Mouse (Mus musculus) forebrain, embryonic 14.5 days (tissue): ENCODE results near the gene Rpp14. TPM values are rescaled to one million over a fixed set of nuclear protein-coding genes. Genes with fewer than 3 reads are reported as not detected.

Experiments
- ATAC-seq: fragments of 200-750 bp; cut with Nextera tagmentation; 2 replicates; pipeline ENCODE4 v1.8.0; 2017; ENCODE audit warnings: mild to moderate bottlenecking, moderate library complexity
- DNase-seq: peaks from one replicate; pipeline ENCODE4 v3.0.0-alpha.2; 2015; ENCODE audit warnings: low spot score
- H3K27ac ChIP-seq: fragments of 300-500 bp; sonication (generic); 2 replicates; pipeline ENCODE4 v1.5.1; 2014; ENCODE audit warnings: low read depth, mild to moderate bottlenecking, control low read depth, low read length, moderate library complexity
- H3K27me3 ChIP-seq: fragments of 300-500 bp; sonication (generic); replicated peaks from 2 replicates; pipeline ENCODE4 v1.6.1; 2014; ENCODE audit warnings: low read length, control low read depth, mixed read lengths; ENCODE audit not compliant: control insufficient read depth, insufficient read depth
- H3K36me3 ChIP-seq: fragments of 300-500 bp; sonication (generic); 2 replicates; pipeline ENCODE4 v1.6.1; 2014; ENCODE audit warnings: low read length, control low read depth; ENCODE audit not compliant: control insufficient read depth, insufficient read depth
- H3K4me1 ChIP-seq: fragments of 300-500 bp; sonication (generic); 2 replicates; pipeline ENCODE4 v1.6.1; 2014; ENCODE audit warnings: antibody characterized with exemption, low read length, control low read depth; ENCODE audit not compliant: control insufficient read depth, insufficient read depth
- H3K4me2 ChIP-seq: fragments of 300-500 bp; sonication (generic); 2 replicates; pipeline ENCODE4 v1.6.1; 2014; ENCODE audit warnings: mild to moderate bottlenecking, control low read depth, low read length
- H3K4me3 ChIP-seq: fragments of 300-500 bp; sonication (generic); 2 replicates; pipeline ENCODE4 v1.5.1; 2014; ENCODE audit warnings: low read depth, low read length, control low read depth
- H3K9ac ChIP-seq: fragments of 300-500 bp; sonication (generic); 2 replicates; pipeline ENCODE4 v1.6.1; 2014; ENCODE audit warnings: mild to moderate bottlenecking, low read length, control low read depth, moderate library complexity
- H3K9me3 ChIP-seq: fragments of 300-500 bp; sonication (generic); replicated peaks from 2 replicates; pipeline ENCODE4 v1.6.1; 2016; ENCODE audit warnings: low read length, control low read depth, mixed read lengths; ENCODE audit not compliant: control insufficient read depth
- WGBS: fragments of 180-500 bp; shearing (Covaris S2); extraction: QIAGEN DNeasy Blood & Tissue Kit; methylation state at CpG from one replicate; pipeline ENCODE4 v1.1.7; 2014; 5-methylcytosine and 5-hydroxymethylcytosine counted together
- polyA plus RNA-seq: library from polyadenylated mRNA; unstranded; fragments of >200 nt; fragmentation: Nextera tagmentation; extraction: Ambion mirVana; gene quantifications from 2 replicates; pipeline ENCODE4 v1.2.1, GENCODE M21; 2014

The Rpp14 gene
- 58.3 and 65.1 TPM in 2 replicates for polyA plus RNA-seq

GRCm38 (mm10) chr14:8080165-8080679 is at the start of gene Rpp14:
Gene Rpp14 (plus strand): TSS chr14:8080367.
- peaks cover 16% of the 10 kb centered on the region for H3K36me3 ChIP-seq
- DNase-seq: peak; percentile 98
- peak; percentile 97 for ATAC-seq
- H3K27ac ChIP-seq: peak within 1 kb of the TSS; percentile 88
- H3K4me1 ChIP-seq: peaks cover 10% of the 10 kb centered on the region
- under 1% methylated on average over 47 of the region's 47 CpGs for WGBS
- H3K9ac ChIP-seq: peak within 1 kb of the TSS; percentile 83
- no peaks in the 10 kb centered on the region for H3K9me3 ChIP-seq
- H3K4me2 ChIP-seq: peak within 1 kb of the TSS; percentile 86
- H3K4me3 ChIP-seq: peak within 1 kb of the TSS; percentile 71
- H3K27me3 ChIP-seq: no peaks in the 10 kb centered on the region

- DNase-seq (no peak), ATAC-seq (no peak)
- WGBS: 67% methylated on average over 4 of the region's 4 CpGs
- H3K4me2 ChIP-seq: no peak overlapping the region
- H3K9me3 ChIP-seq: no peaks in the 10 kb centered on the region
- no peak overlapping the region for H3K4me3 ChIP-seq
- no peak overlapping the region for H3K27ac ChIP-seq
- H3K9ac ChIP-seq: no peak overlapping the region
- no peaks in the 10 kb centered on the region for H3K27me3 ChIP-seq
- H3K36me3 ChIP-seq: no peaks in the 10 kb centered on the region
- peaks cover 2% of the 10 kb centered on the region; the same call in 1 of the 2 replicates for H3K4me1 ChIP-seq
Observed at GRCm38 (mm10) chr14:8030535-8030934, 49.6 kb upstream of the Rpp14 start.

GRCm38 (mm10) chr14:8032087-8032944 is 47.9 kb upstream of the Rpp14 start:
- H3K4me2 ChIP-seq: no peak overlapping the region
- no peak overlapping the region for H3K27ac ChIP-seq
- H3K9ac ChIP-seq: no peak overlapping the region
- peak; percentile 37 for DNase-seq
- no peak overlapping the region for H3K4me3 ChIP-seq
- no peaks in the 10 kb centered on the region for H3K9me3 ChIP-seq
- no peaks in the 10 kb centered on the region for H3K36me3 ChIP-seq
- peak; percentile 55; the same call in 1 of the 2 replicates for ATAC-seq
- 50% methylated on average over 13 of the region's 13 CpGs for WGBS
- peaks cover 2% of the 10 kb centered on the region; the same call in 1 of the 2 replicates for H3K4me1 ChIP-seq
- H3K27me3 ChIP-seq: no peaks in the 10 kb centered on the region

- no peak overlapping the region for H3K9ac ChIP-seq
- peaks cover 2% of the 10 kb centered on the region; the same call in 1 of the 2 replicates for H3K4me1 ChIP-seq
- no peaks in the 10 kb centered on the region for H3K36me3 ChIP-seq
- WGBS: 82% methylated on average over 5 of the region's 5 CpGs
- H3K9me3 ChIP-seq: no peaks in the 10 kb centered on the region
- H3K4me3 ChIP-seq: no peak overlapping the region
- no peak overlapping the region for H3K4me2 ChIP-seq
- DNase-seq (no peak), ATAC-seq (no peak)
- H3K27me3 ChIP-seq: no peaks in the 10 kb centered on the region
- no peak overlapping the region for H3K27ac ChIP-seq
Observed at GRCm38 (mm10) chr14:8034561-8034960, 45.6 kb upstream of the Rpp14 start.

GRCm38 (mm10) chr14:8035951-8036350 is 44.2 kb upstream of the Rpp14 start:
- ATAC-seq: no peak
- H3K9me3 ChIP-seq: no peaks in the 10 kb centered on the region

GRCm38 (mm10) chr14:8036406-8036805 is 43.8 kb upstream of the Rpp14 start:
- Histone ChIP-seq H3K4me3 (no peak overlapping the region), H3K9me3 (no peaks in the 10 kb centered on the region), H3K27ac (no peak overlapping the region), H3K36me3 (peaks cover 1% of the 10 kb centered on the region; the same call in 1 of the 2 replicates), H3K4me2 (no peak overlapping the region), H3K4me1 (peaks cover 2% of the 10 kb centered on the region; the same call in 1 of the 2 replicates), H3K27me3 (no peaks in the 10 kb centered on the region), H3K9ac (no peak overlapping the region)
- DNase-seq: no peak
- 67% methylated on average over 5 of the region's 5 CpGs for WGBS
- ATAC-seq: no peak

More at GRCm38 (mm10) chr14:8035951-8036350, 44.2 kb upstream of the Rpp14 start:
- Histone ChIP-seq H3K36me3 (no peaks in the 10 kb centered on the region), H3K4me2 (no peak overlapping the region), H3K27ac (no peak overlapping the region), H3K27me3 (no peaks in the 10 kb centered on the region), H3K9ac (no peak overlapping the region), H3K4me1 (peaks cover 2% of the 10 kb centered on the region; the same call in 1 of the 2 replicates), H3K4me3 (no peak overlapping the region)
- DNase-seq: no peak
- WGBS: 94% methylated on average over 6 of the region's 6 CpGs

- 83% methylated on average over 5 of the region's 5 CpGs for WGBS
- H3K9me3 ChIP-seq: no peaks in the 10 kb centered on the region
- ATAC-seq: no peak
- H3K4me1 ChIP-seq: no peaks in the 10 kb centered on the region
- H3K4me2 ChIP-seq: no peak overlapping the region
- H3K27me3 ChIP-seq: no peaks in the 10 kb centered on the region
- H3K27ac ChIP-seq: no peak overlapping the region
- peaks cover 11% of the 10 kb centered on the region for H3K36me3 ChIP-seq
- H3K4me3 ChIP-seq: no peak overlapping the region
- no peak for DNase-seq
- H3K9ac ChIP-seq: no peak overlapping the region
Observed at GRCm38 (mm10) chr14:8038150-8038549, 42.0 kb upstream of the Rpp14 start.

GRCm38 (mm10) chr14:8038791-8039448 is 41.2 kb upstream of the Rpp14 start:
- no peak for ATAC-seq
- DNase-seq: peak; percentile 2
- H3K4me3 ChIP-seq: no peak overlapping the region

More at GRCm38 (mm10) chr14:8038791-8039448, 41.2 kb upstream of the Rpp14 start:
- no peaks in the 10 kb centered on the region for H3K27me3 ChIP-seq
- peaks cover 11% of the 10 kb centered on the region for H3K36me3 ChIP-seq
- H3K9me3 ChIP-seq: no peaks in the 10 kb centered on the region
- no peak overlapping the region for H3K4me2 ChIP-seq
- H3K27ac ChIP-seq: no peak overlapping the region
- 83% methylated on average over 7 of the region's 7 CpGs for WGBS
- no peak overlapping the region for H3K9ac ChIP-seq
- no peaks in the 10 kb centered on the region for H3K4me1 ChIP-seq
